Mouse (Mus musculus): ENCODE measurements around the gene Plek2. TPM values are rescaled to one million over a fixed set of nuclear protein-coding genes. Genes with fewer than 3 reads are reported as not detected.

The Plek2 gene
- 0.94 and 2.4 TPM in 2 replicates for polyA plus RNA-seq (2014; fragmentation: Nextera tagmentation; extraction: Ambion mirVana)

DNA sequence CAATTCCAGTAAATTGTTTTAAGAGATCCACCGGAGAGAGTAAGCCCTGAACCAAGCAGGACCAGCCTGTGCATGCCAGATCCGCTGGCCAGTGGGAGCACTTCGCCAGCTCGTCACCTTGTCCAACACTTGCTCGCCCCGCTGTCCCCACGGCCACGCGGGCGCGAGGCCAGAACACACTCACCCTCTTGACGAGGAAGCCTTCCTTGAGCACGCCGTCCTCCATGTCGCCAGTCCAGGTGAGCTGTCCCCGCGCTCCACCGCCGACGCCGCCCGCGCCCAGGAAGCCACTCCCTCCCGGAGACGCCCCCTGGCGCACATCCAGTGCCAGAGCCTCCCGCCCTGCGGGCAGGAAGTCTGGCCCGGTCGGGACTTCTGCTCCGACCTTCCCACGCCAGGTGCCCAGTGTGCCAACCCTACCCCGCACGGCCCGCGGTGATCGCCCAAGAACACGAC lies at the start of gene Plek2:
Plek2 (minus strand) TSS at position 258 of the 456 bp plus-strand sequence.
- Histone ChIP-seq H3K4me3 (ENCODE audit: low read depth, low read length) (peak within 1 kb of the TSS; percentile 36), H3K9ac (replicated peaks; ENCODE audit: low read depth, low read length) (peak within 1 kb of the TSS; percentile 53), H3K9me3 (ENCODE audit: control insufficient read depth, low read length) (no peaks in the 10 kb centered on the region), H3K27ac (ENCODE audit: low read depth, low read length) (no peak within 1 kb of the TSS), H3K36me3 (ENCODE audit: control insufficient read depth, insufficient read depth, low read length) (no peaks in the 10 kb centered on the region), H3K4me1 (ENCODE audit: control insufficient read depth, insufficient read depth, low read length) (peaks cover 9% of the 10 kb centered on the region), H3K4me2 (ENCODE audit: low read depth, low read length) (peak within 1 kb of the TSS; percentile 79), H3K27me3 (ENCODE audit: control insufficient read depth, insufficient read depth, low read length) (peaks cover 33% of the 10 kb centered on the region)
- 2% methylated on average over 38 of the region's 38 CpGs for WGBS
- peak; percentile 61; the same call in 1 of the 2 replicates for ATAC-seq (ENCODE audit: low read depth)

DNA sequence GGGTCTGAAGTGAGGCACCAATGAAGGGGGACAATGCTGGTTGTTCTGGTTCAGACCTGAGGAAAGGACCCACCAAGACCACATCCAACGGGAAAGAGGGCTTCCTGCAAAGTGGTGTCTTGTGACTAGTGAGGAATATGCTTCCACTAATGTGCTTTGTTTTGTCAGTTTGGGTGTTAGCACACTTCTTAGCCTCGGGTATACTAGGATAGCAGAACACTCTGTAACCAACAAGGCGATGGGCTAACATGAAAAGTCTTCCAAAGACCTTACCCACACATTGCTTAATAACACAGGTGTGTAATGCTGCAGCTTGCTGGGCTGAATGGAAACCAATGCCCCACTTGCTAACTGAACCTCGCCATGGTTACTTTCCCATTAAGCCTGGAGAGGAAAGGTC lies 49.6 kb upstream of the Plek2 start:
- WGBS = 87% methylated on average over 4 of the region's 4 CpGs
- no peaks in the 10 kb centered on the region for H3K27me3 ChIP-seq (ENCODE audit: control insufficient read depth, insufficient read depth, low read length)

DNA sequence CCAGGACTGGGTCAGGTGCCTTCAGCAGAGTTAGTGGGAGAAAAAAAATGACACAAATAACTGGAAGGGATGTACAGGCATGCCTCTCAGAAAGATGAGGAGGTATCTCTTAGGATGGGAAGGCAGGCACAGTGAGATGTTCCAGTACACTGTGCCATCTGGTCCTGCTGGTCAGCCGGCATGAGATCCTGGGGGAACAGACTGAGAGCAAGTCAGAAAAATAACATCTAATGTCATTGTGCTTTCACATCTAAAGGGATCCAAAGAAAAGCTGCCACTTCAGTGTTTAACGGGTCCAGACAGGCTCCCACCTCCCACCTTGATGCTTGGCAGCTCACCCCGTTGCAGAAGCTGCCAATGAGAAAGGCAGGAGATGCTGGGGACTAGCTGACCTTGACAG lies 45.7 kb upstream of the Plek2 start:
- Histone ChIP-seq H3K4me1 (ENCODE audit: control insufficient read depth, insufficient read depth, low read length) (no peaks in the 10 kb centered on the region), H3K4me3 (ENCODE audit: low read depth, low read length) (no peak overlapping the region), H3K9ac (replicated peaks; ENCODE audit: low read depth, low read length) (no peak overlapping the region), H3K36me3 (ENCODE audit: control insufficient read depth, insufficient read depth, low read length) (no peaks in the 10 kb centered on the region), H3K4me2 (ENCODE audit: low read depth, low read length) (no peak overlapping the region), H3K27ac (ENCODE audit: low read depth, low read length) (no peak overlapping the region), H3K27me3 (ENCODE audit: control insufficient read depth, insufficient read depth, low read length) (no peaks in the 10 kb centered on the region), H3K9me3 (ENCODE audit: control insufficient read depth, low read length) (no peaks in the 10 kb centered on the region)
- 69% methylated on average over 3 of the region's 3 CpGs for WGBS
- ATAC-seq (ENCODE audit: low read depth) = no peak

More for the DNA sequence above, 49.6 kb upstream of the Plek2 start:
- ATAC-seq (ENCODE audit: low read depth) = no peak
- Histone ChIP-seq H3K9ac (replicated peaks; ENCODE audit: low read depth, low read length) (no peak overlapping the region), H3K9me3 (ENCODE audit: control insufficient read depth, low read length) (no peaks in the 10 kb centered on the region; the same call in 1 of the 2 replicates), H3K4me2 (ENCODE audit: low read depth, low read length) (no peak overlapping the region), H3K4me3 (ENCODE audit: low read depth, low read length) (no peak overlapping the region), H3K27ac (ENCODE audit: low read depth, low read length) (no peak overlapping the region), H3K4me1 (ENCODE audit: control insufficient read depth, insufficient read depth, low read length) (no peaks in the 10 kb centered on the region), H3K36me3 (ENCODE audit: control insufficient read depth, insufficient read depth, low read length) (no peaks in the 10 kb centered on the region)

GRCm38 (mm10) chr12:78952053-78952452 lies 45.3 kb upstream of the Plek2 start:
- 68% methylated on average over 11 of the region's 11 CpGs for WGBS
- no peak overlapping the region for H3K4me2 ChIP-seq (ENCODE audit: low read depth, low read length)
- no peak overlapping the region for H3K9ac ChIP-seq (replicated peaks; ENCODE audit: low read depth, low read length)
- H3K4me3 ChIP-seq (ENCODE audit: low read depth, low read length) = no peak overlapping the region
- H3K36me3 ChIP-seq (ENCODE audit: control insufficient read depth, insufficient read depth, low read length) = no peaks in the 10 kb centered on the region
- H3K27ac ChIP-seq (ENCODE audit: low read depth, low read length) = no peak overlapping the region
- no peak for ATAC-seq (ENCODE audit: low read depth)
- H3K4me1 ChIP-seq (ENCODE audit: control insufficient read depth, insufficient read depth, low read length) = no peaks in the 10 kb centered on the region
- no peaks in the 10 kb centered on the region for H3K27me3 ChIP-seq (ENCODE audit: control insufficient read depth, insufficient read depth, low read length)
- H3K9me3 ChIP-seq (ENCODE audit: control insufficient read depth, low read length) = no peaks in the 10 kb centered on the region

- no peak overlapping the region for H3K4me2 ChIP-seq (ENCODE audit: low read depth, low read length)
- H3K36me3 ChIP-seq (ENCODE audit: control insufficient read depth, insufficient read depth, low read length) = no peaks in the 10 kb centered on the region
- 79% methylated on average over 5 of the region's 5 CpGs for WGBS
- no peak overlapping the region for H3K9ac ChIP-seq (replicated peaks; ENCODE audit: low read depth, low read length)
- H3K9me3 ChIP-seq (ENCODE audit: control insufficient read depth, low read length) = no peaks in the 10 kb centered on the region
- no peak overlapping the region for H3K4me3 ChIP-seq (ENCODE audit: low read depth, low read length)
- H3K4me1 ChIP-seq (ENCODE audit: control insufficient read depth, insufficient read depth, low read length) = no peaks in the 10 kb centered on the region
- no peak for ATAC-seq (ENCODE audit: low read depth)
- no peaks in the 10 kb centered on the region for H3K27me3 ChIP-seq (ENCODE audit: control insufficient read depth, insufficient read depth, low read length)
- no peak overlapping the region for H3K27ac ChIP-seq (ENCODE audit: low read depth, low read length)
These were observed 40.9 kb upstream of the Plek2 start for GRCm38 (mm10) chr12:78947661-78948060.

- H3K27me3 ChIP-seq (ENCODE audit: control insufficient read depth, insufficient read depth, low read length) = no peaks in the 10 kb centered on the region
- no peak overlapping the region for H3K4me3 ChIP-seq (ENCODE audit: low read depth, low read length)
- WGBS = 82% methylated on average over 6 of the region's 6 CpGs
- no peak overlapping the region for H3K27ac ChIP-seq (ENCODE audit: low read depth, low read length)
- no peak overlapping the region for H3K9ac ChIP-seq (replicated peaks; ENCODE audit: low read depth, low read length)
- ATAC-seq (ENCODE audit: low read depth) = no peak
- no peaks in the 10 kb centered on the region for H3K4me1 ChIP-seq (ENCODE audit: control insufficient read depth, insufficient read depth, low read length)
- no peaks in the 10 kb centered on the region for H3K36me3 ChIP-seq (ENCODE audit: control insufficient read depth, insufficient read depth, low read length)
- H3K4me2 ChIP-seq (ENCODE audit: low read depth, low read length) = no peak overlapping the region
- no peaks in the 10 kb centered on the region for H3K9me3 ChIP-seq (ENCODE audit: control insufficient read depth, low read length)
These were observed 40.4 kb upstream of the Plek2 start for GRCm38 (mm10) chr12:78947161-78947560.

- Histone ChIP-seq H3K4me3 (ENCODE audit: low read depth, low read length) (no peak overlapping the region), H3K4me1 (ENCODE audit: control insufficient read depth, insufficient read depth, low read length) (no peaks in the 10 kb centered on the region), H3K27ac (ENCODE audit: low read depth, low read length) (no peak overlapping the region), H3K27me3 (ENCODE audit: control insufficient read depth, insufficient read depth, low read length) (no peaks in the 10 kb centered on the region), H3K9ac (replicated peaks; ENCODE audit: low read depth, low read length) (no peak overlapping the region), H3K9me3 (ENCODE audit: control insufficient read depth, low read length) (no peaks in the 10 kb centered on the region), H3K36me3 (ENCODE audit: control insufficient read depth, insufficient read depth, low read length) (no peaks in the 10 kb centered on the region), H3K4me2 (ENCODE audit: low read depth, low read length) (no peak overlapping the region)
- WGBS = 86% methylated on average over 6 of the region's 6 CpGs
- no peak for ATAC-seq (ENCODE audit: low read depth)
These were observed 36.2 kb upstream of the Plek2 start for GRCm38 (mm10) chr12:78942931-78943330.

GRCm38 (mm10) chr12:78940081-78940480 lies 33.3 kb upstream of the Plek2 start:
- H3K4me1 ChIP-seq (ENCODE audit: control insufficient read depth, insufficient read depth, low read length) = no peaks in the 10 kb centered on the region
- ATAC-seq (ENCODE audit: low read depth) = no peak
- H3K9ac ChIP-seq (replicated peaks; ENCODE audit: low read depth, low read length) = no peak overlapping the region

GRCm38 (mm10) chr12:78939393-78940037 lies 32.8 kb upstream of the Plek2 start:
- 86% methylated on average over 7 of the region's 7 CpGs for WGBS
- H3K4me1 ChIP-seq (ENCODE audit: control insufficient read depth, insufficient read depth, low read length) = no peaks in the 10 kb centered on the region
- H3K27me3 ChIP-seq (ENCODE audit: control insufficient read depth, insufficient read depth, low read length) = no peaks in the 10 kb centered on the region
- no peak overlapping the region for H3K4me3 ChIP-seq (ENCODE audit: low read depth, low read length)
- no peaks in the 10 kb centered on the region for H3K9me3 ChIP-seq (ENCODE audit: control insufficient read depth, low read length)
- no peak for ATAC-seq (ENCODE audit: low read depth)
- no peaks in the 10 kb centered on the region for H3K36me3 ChIP-seq (ENCODE audit: control insufficient read depth, insufficient read depth, low read length)
- no peak overlapping the region for H3K4me2 ChIP-seq (ENCODE audit: low read depth, low read length)
- H3K27ac ChIP-seq (ENCODE audit: low read depth, low read length) = no peak overlapping the region
- no peak overlapping the region for H3K9ac ChIP-seq (replicated peaks; ENCODE audit: low read depth, low read length)

More at GRCm38 (mm10) chr12:78940081-78940480, 33.3 kb upstream of the Plek2 start:
- no peaks in the 10 kb centered on the region for H3K36me3 ChIP-seq (ENCODE audit: control insufficient read depth, insufficient read depth, low read length)
- H3K4me3 ChIP-seq (ENCODE audit: low read depth, low read length) = no peak overlapping the region
- no peaks in the 10 kb centered on the region for H3K27me3 ChIP-seq (ENCODE audit: control insufficient read depth, insufficient read depth, low read length)
- WGBS = 90% methylated on average over 5 of the region's 5 CpGs
- no peak overlapping the region for H3K27ac ChIP-seq (ENCODE audit: low read depth, low read length)
- H3K4me2 ChIP-seq (ENCODE audit: low read depth, low read length) = no peak overlapping the region
- H3K9me3 ChIP-seq (ENCODE audit: control insufficient read depth, low read length) = no peaks in the 10 kb centered on the region

All from neural tube, embryonic 14.5 days (tissue).